In the genomic region with DNA sequence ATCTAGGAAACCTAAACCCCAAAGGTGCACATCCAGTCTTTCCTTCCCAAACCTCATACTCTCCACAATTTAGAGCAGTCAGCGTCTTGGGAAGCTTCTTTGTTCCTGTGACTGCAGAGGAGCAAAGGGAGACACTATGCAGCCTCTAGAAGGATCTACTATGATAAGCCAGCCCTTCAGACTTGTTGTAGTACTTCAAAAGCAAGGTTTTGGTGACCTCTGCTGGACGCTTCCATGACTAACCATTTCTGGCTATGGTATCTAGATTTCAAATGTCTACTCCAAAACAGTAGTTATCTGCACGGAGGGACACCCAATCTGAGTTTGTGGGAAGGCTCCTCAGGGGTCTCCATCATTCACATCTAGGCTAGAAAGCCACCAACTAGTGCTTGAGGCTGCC, we compare ENCODE assay signal across 8 mouse cellular contexts. TPM values are rescaled to one million over a fixed set of nuclear protein-coding genes. Genes with fewer than 3 reads are reported as not detected.
DNase-seq lines count a peak whose midpoint lies in the region; ATAC-seq and TF ChIP-seq lines count a peak whose summit lies in the region.

No protein-coding gene starts in this region.

- ATAC-seq in hindbrain, embryonic 11.5 days (ENCODE audit: low FRiP score), result no peak
- ATAC-seq in hindbrain, embryonic 12.5 days (ENCODE audit: low FRiP score), result no peak

- no peak overlapping the region for H3K9ac ChIP-seq in hindbrain, embryonic 11.5 days (ENCODE audit: low read depth, low read length)
- no peak overlapping the region for H3K9ac ChIP-seq in hindbrain, embryonic 12.5 days

- peak; percentile 75 for DNase-seq in hindbrain, embryonic 11.5 days (ENCODE audit: low spot score)
- peak; percentile 45 for DNase-seq in MEL-GATA-1-ER (ENCODE audit: extremely low read depth, low read depth)
- DNase-seq in heart, postnatal 4 days, result peak; percentile 75
- peak; percentile 69 to 73 for DNase-seq in left cerebral cortex, adult 18-20 months (ENCODE audit: low spot score in 2 of 2)
- peak; percentile 64 for DNase-seq in neural tube, embryonic 10.5 days (ENCODE audit: extremely low spot score, low spot score)
- no peak for DNase-seq in ovary, postnatal 36 days (ENCODE audit: low spot score)

- peaks cover 5% of the 10 kb centered on the region; the same call in 1 of the 2 replicates for H3K9me3 ChIP-seq in hindbrain, embryonic 11.5 days (ENCODE audit: control insufficient read depth, low read length)
- peaks cover 6% of the 10 kb centered on the region; the same call in 1 of the 2 replicates for H3K9me3 ChIP-seq in hindbrain, embryonic 12.5 days (replicated peaks)

- no peaks in the 10 kb centered on the region for H3K4me1 ChIP-seq in hindbrain, embryonic 11.5 days (replicated peaks; ENCODE audit: control insufficient read depth, insufficient read depth, low read length)
- H3K4me1 ChIP-seq in hindbrain, embryonic 12.5 days, result no peaks in the 10 kb centered on the region
- peaks cover 2% of the 10 kb centered on the region; the same call in 1 of the 2 replicates for H3K4me1 ChIP-seq in cortical plate, adult 2 months (ENCODE audit: control insufficient read depth, insufficient read depth, low read length)

- TF ChIP-seq POLR2A in cortical plate, adult 2 months (IDR thresholded peaks at IDR 0.05; ENCODE audit: extremely low read depth, insufficient read depth, low read length), result no peak

- no peak overlapping the region for H3K27ac ChIP-seq in hindbrain, embryonic 11.5 days (ENCODE audit: low read depth, low read length)
- H3K27ac ChIP-seq in hindbrain, embryonic 12.5 days, result no peak overlapping the region
- H3K27ac ChIP-seq in cortical plate, adult 2 months (ENCODE audit: insufficient read depth, low read length), result no peak overlapping the region

- no peak overlapping the region for H3K4me3 ChIP-seq in hindbrain, embryonic 11.5 days (ENCODE audit: low read depth, low read length)
- H3K4me3 ChIP-seq in hindbrain, embryonic 12.5 days, result no peak overlapping the region
- H3K4me3 ChIP-seq in cortical plate, adult 2 months (ENCODE audit: insufficient read depth, low read length), result no peak overlapping the region

- WGBS in hindbrain, embryonic 11.5 days, result 9% methylated on average over 3 of the region's 3 CpGs
- WGBS in hindbrain, embryonic 12.5 days, result 18% methylated on average over 3 of the region's 3 CpGs

- no peaks in the 10 kb centered on the region for H3K27me3 ChIP-seq in hindbrain, embryonic 11.5 days (ENCODE audit: control insufficient read depth, insufficient read depth, low read length)
- peaks cover 5% of the 10 kb centered on the region for H3K27me3 ChIP-seq in hindbrain, embryonic 12.5 days

- H3K36me3 ChIP-seq in hindbrain, embryonic 11.5 days (ENCODE audit: control insufficient read depth, insufficient read depth, low read length), result no peaks in the 10 kb centered on the region
- H3K36me3 ChIP-seq in hindbrain, embryonic 12.5 days, result no peaks in the 10 kb centered on the region

- TF ChIP-seq CTCF in cortical plate, adult 2 months (IDR thresholded peaks at IDR 0.05; ENCODE audit: extremely low read depth, insufficient read depth, low read length), result peak; percentile 66

- H3K4me2 ChIP-seq in hindbrain, embryonic 11.5 days (replicated peaks; ENCODE audit: low read depth, low read length), result no peak overlapping the region
- no peak overlapping the region for H3K4me2 ChIP-seq in hindbrain, embryonic 12.5 days (replicated peaks)

RNA-seq across cellular contexts. Expression of a gene that starts 5.9 kb away (rescaled TPM):
- not detected in 2 replicates for polyA plus RNA-seq in hindbrain, embryonic 11.5 days (2014; fragmentation: Nextera tagmentation; extraction: Ambion mirVana)
- not detected in 2 replicates for polyA plus RNA-seq in hindbrain, embryonic 12.5 days (2016; fragmentation: Nextera tagmentation; extraction: Ambion mirVana)
- not detected in 2 replicates for polyA plus RNA-seq in cortical plate, adult 2 months (2012; rRNA removed)
- total RNA-seq in heart, postnatal 4 days (2021), result under 1 TPM in 1 of 2 experiments, not detected in 1; 0.16 TPM
- total RNA-seq in left cerebral cortex, adult 18-20 months (2021), result under 1 TPM in 1 of 2 experiments, not detected in 1; 0.12 TPM

RNA-seq across cellular contexts. Expression of a gene that starts 9.0 kb away (rescaled TPM):
- polyA plus RNA-seq in hindbrain, embryonic 11.5 days (2014; fragmentation: Nextera tagmentation; extraction: Ambion mirVana), result 189 and 268 TPM in 2 replicates
- polyA plus RNA-seq in hindbrain, embryonic 12.5 days (2016; fragmentation: Nextera tagmentation; extraction: Ambion mirVana), result 323 and 363 TPM in 2 replicates
- 56.8 and 69.6 TPM in 2 replicates for polyA plus RNA-seq in cortical plate, adult 2 months (2012; rRNA removed)
- 1,000 to 10,000 TPM; 1,716 to 1,905 TPM for total RNA-seq in heart, postnatal 4 days (2021)
- total RNA-seq in left cerebral cortex, adult 18-20 months (2021), result 100 to 1,000 TPM; 114 to 115 TPM
